Mouse (Mus musculus) liver, embryonic 14.5 days (tissue): ENCODE results near the gene Abi1.

Experiments
- CTCF ChIP-seq: IDR thresholded peaks from 2 replicates; pipeline ENCODE4 v1.5.1; 2016; ENCODE audit warnings: antibody characterized with exemption, low read depth, control low read depth
- EP300 ChIP-seq: IDR thresholded peaks from 2 replicates; pipeline ENCODE4 v1.6.1; 2016; ENCODE audit warnings: antibody characterized with exemption, low read depth

GRCm38 (mm10) chr2:23007577-23007976 is 32.5 kb downstream of the Abi1 start:
- TF ChIP-seq EP300 (no peak), CTCF (peak; percentile 46)
